Mouse (Mus musculus) left cerebral cortex, postnatal 36 days (tissue): ENCODE measurements at regions not wholly inside any gene's neighbourhood (a gene's known extent, or its start where the extent isn't known, plus 50 kb on each side); places are given as distances from the start of the nearest gene placed in this dataset. TPM values are rescaled to one million over a fixed set of nuclear protein-coding genes. Genes with fewer than 3 reads are reported as not detected.

Experiments
- microRNA-seq: library from miRNA; unstranded; fragments of <30 nt; microRNA quantifications from one replicate; pipeline ENCODE4 v1.2.0, GENCODE M21; 2022

Small RNAs in the stretch of these regions (microRNA-seq; reads per million reads assigned to microRNA genes)
- gene Gm26469 = not detected
